Comparison of ENCODE assay signal across 17 mouse cellular contexts in the genomic region with DNA sequence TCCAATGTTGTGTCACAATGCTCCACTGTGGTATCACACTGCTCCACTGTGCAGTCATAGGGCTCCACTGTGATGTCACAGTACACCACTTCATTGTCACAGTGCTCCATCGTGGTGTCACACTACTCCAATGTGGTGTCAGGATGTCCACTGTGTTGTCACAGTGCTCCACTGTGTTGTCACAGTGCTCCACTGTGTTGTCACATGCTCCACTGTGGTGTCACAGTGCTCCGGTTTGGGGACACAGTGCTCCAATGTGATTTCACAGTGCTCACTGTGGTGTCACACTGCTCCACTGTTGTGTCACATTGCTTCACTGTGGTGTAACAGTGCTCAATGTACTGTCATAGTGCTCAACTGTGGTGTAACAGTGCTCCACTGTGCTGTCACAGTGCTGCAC.
DNase-seq lines count a peak whose midpoint lies in the region; ATAC-seq lines count a peak whose summit lies in the region.
"Had no signal": no experiment of that assay in that cellular context is flagged by ENCODE, and none has a peak within 500 bp of the region (broad histone marks: within the 10 kb centered on the region; RNA-seq: fewer than 3 reads in every experiment).

No protein-coding gene starts in this region.

- peaks cover 79% of the 10 kb centered on the region for H3K9me3 ChIP-seq in megakaryocyte, embryonic 14.5 days
- H3K9me3 ChIP-seq in limb, embryonic 10.5 days (replicated peaks) = peaks cover 64% of the 10 kb centered on the region
- H3K9me3 ChIP-seq: liver, embryonic 15.5 days had no signal

- DNase-seq in CD4-positive, CD25-positive, alpha-beta regulatory T cell, adult 2 months (ENCODE audit: low read depth, low spot score) = peak; percentile 3
- DNase-seq in limb, embryonic 10.5 days (ENCODE audit: low spot score) = peak; percentile 4
- DNase-seq in embryo, embryonic 11 days = no peak
- no peak for DNase-seq in left cerebral cortex, postnatal 4 days
- DNase-seq: adrenal gland, adult 2 months; cerebellum, adult 2 months; heart, adult 18-20 months; heart, postnatal 10 days; kidney, adult 8-10 months had no signal

- no peaks in the 10 kb centered on the region for H3K36me3 ChIP-seq in megakaryocyte, embryonic 14.5 days (replicated peaks; ENCODE audit: low read length)
- no peaks in the 10 kb centered on the region for H3K36me3 ChIP-seq in limb, embryonic 10.5 days
- H3K36me3 ChIP-seq: forebrain, embryonic 15.5 days; liver, embryonic 15.5 days; midbrain, embryonic 15.5 days; neural tube, embryonic 13.5 days had no signal

- H3K4me3 ChIP-seq in megakaryocyte, embryonic 14.5 days (replicated peaks) = peak overlapping the region; percentile 29
- no peak overlapping the region for H3K4me3 ChIP-seq in limb, embryonic 10.5 days
- H3K4me3 ChIP-seq: forebrain, embryonic 15.5 days; liver, embryonic 15.5 days; midbrain, embryonic 15.5 days; neural tube, embryonic 13.5 days had no signal

- WGBS in limb, embryonic 10.5 days = 77% methylated on average over 2 of the region's 2 CpGs

- no peak for ATAC-seq in CD4-positive, CD25-positive, alpha-beta regulatory T cell, adult 4 months
- ATAC-seq in megakaryocyte, adult 5-6 weeks (ENCODE audit: poor library complexity, severe bottlenecking) = no peak
- 0 out of 2 replicates have a peak, but pooled peaks have one; percentile 20 for ATAC-seq in megakaryocyte-erythroid progenitor cell, adult 5-6 weeks (replicated peaks; ENCODE audit: low FRiP score, low TSS enrichment, poor library complexity, severe bottlenecking)
- ATAC-seq: forebrain, embryonic 15.5 days had no signal

- intact Hi-C loops in left cerebral cortex, postnatal 4 days (cut with DNase I) = no loop called here

- H3K27me3 ChIP-seq in megakaryocyte, embryonic 14.5 days (replicated peaks) = no peaks in the 10 kb centered on the region
- H3K27me3 ChIP-seq in limb, embryonic 10.5 days (ENCODE audit: low read depth, poor library complexity, severe bottlenecking) = no peaks in the 10 kb centered on the region
- H3K27me3 ChIP-seq: forebrain, embryonic 15.5 days; liver, embryonic 15.5 days; midbrain, embryonic 15.5 days; neural tube, embryonic 13.5 days had no signal

- no peak overlapping the region for H3K27ac ChIP-seq in limb, embryonic 10.5 days
- H3K27ac ChIP-seq: forebrain, embryonic 15.5 days; liver, embryonic 15.5 days; midbrain, embryonic 15.5 days; neural tube, embryonic 13.5 days had no signal

- no peaks in the 10 kb centered on the region; the same call in 1 of the 2 replicates for H3K4me1 ChIP-seq in megakaryocyte, embryonic 14.5 days
- H3K4me1 ChIP-seq in limb, embryonic 10.5 days = no peaks in the 10 kb centered on the region
- H3K4me1 ChIP-seq: forebrain, embryonic 15.5 days; liver, embryonic 15.5 days; midbrain, embryonic 15.5 days; neural tube, embryonic 13.5 days had no signal

Comparison
In these comparisons a context has a peak if more than half of its experiments do, and no peak if none do; other contexts are left out.
1. DNase-seq: peak in CD4-positive, CD25-positive, alpha-beta regulatory T cell, adult 2 months (single experiment) and limb, embryonic 10.5 days (single experiment); none in embryo, embryonic 11 days (single experiment) and left cerebral cortex, postnatal 4 days (single experiment).